Mouse (Mus musculus) spleen, adult 2 months (tissue): ENCODE results near the gene Hist1h2ap.

Experiments
- CTCF ChIP-seq: fragments of 200-500 bp; IDR thresholded peaks from 2 replicates; pipeline ENCODE4 v1.5.1; 2011; ENCODE audit warnings: mild to moderate bottlenecking, inconsistent platforms; ENCODE audit not compliant: insufficient read depth, insufficient read length, insufficient replicate concordance; ENCODE audit errors: extremely low read depth
- POLR2A ChIP-seq: fragments of 200-500 bp; IDR thresholded peaks from 2 replicates; pipeline ENCODE4 v1.6.1; 2011; ENCODE audit warnings: low read depth, low read length, inconsistent platforms

DNA sequence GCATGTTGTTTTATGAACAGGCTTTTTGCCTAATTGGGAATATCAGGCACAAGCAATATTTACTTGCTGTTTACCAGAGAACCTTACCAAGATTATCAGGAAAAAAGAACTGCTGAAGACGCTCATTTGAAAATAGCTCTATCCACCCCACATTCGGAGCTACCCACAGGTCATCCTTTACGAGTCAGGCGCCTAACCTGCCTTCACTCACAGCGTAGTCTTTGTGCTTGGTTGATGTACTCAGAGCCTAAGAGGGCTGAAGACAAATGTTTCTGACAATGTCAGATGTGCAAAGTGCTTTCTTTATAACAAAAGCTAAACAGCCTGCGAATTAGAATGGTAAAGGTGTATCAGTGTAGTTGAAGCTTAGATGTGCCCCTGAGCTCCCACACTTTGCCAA, 49.0 kb downstream of the Hist1h2ap start:
- no peak for TF ChIP-seq CTCF
- no peak for TF ChIP-seq POLR2A
